Mouse (Mus musculus) thymus, postnatal 0 days (tissue): ENCODE measurements around the gene Olfr1463. TPM values are rescaled to one million over a fixed set of nuclear protein-coding genes. Genes with fewer than 3 reads are reported as not detected.

ENCODE experiments used
- DNase-seq: peaks from one replicate; pipeline ENCODE4 v3.0.0-alpha.2; 2015; ENCODE audit warnings: low spot score
- polyA plus RNA-seq: library from polyadenylated mRNA; unstranded; fragments of >200 nt; fragmentation: Nextera tagmentation; extraction: Ambion mirVana; gene quantifications from 2 replicates; pipeline ENCODE4 v1.2.1, GENCODE M21; 2015

Gene Olfr1463
- polyA plus RNA-seq = not detected in 2 replicates

- DNase-seq = no peak
Measured at GRCm38 (mm10) chr19:13231028-13231427, at the start of gene Olfr1463. Olfr1463 (plus strand) TSS chr19:13231328.

DNA sequence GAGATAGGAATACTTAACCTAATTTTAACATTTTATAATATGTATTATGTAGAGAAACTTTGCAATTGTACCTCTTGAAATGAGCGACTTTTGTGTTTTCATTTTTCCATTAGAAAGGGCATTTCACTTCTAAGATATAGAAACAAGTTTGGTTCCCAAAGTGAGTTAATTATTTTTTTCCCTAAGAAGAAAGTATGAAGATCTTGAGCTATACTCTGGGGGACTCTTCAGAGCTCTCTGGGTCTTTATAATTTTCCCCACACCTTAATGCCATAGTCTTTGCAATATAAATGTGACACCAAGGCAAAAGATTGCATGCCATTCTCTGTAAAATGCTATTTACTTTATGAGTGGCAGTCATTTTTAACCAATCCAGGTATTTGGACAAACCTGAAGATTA lies 45.7 kb upstream of the Olfr1463 start, which contains the start of gene Olfr1462:
Olfr1462 (plus strand) TSS at position 301 of the 400 bp plus-strand sequence.
- no peak for DNase-seq

DNA sequence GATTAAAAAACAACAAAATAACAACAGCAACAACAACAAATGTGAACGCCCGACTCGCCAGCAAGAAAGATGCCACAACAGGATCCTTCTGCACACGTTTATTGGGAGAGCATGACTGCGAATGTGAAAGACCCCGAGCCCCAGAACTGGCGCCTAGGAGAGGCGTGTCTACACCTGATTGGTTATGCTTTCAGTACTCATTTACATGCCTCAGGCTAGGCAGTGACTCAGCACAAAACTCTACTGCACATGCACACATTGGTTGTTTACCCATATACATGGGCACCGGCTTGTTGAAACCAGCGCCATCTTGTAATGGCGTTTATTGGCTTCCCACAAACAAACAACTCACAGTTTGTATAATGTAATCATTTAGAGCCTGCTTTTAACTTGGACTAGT lies 9.5 kb upstream of the Olfr1463 start:
- no peak for DNase-seq

Other genes starting within 250 kb of the Olfr1463 start
- gene Olfr1451, start 236.3 kb upstream of the Olfr1463 start, polyA plus RNA-seq = not detected in 2 replicates
- not detected in 2 replicates for gene Olfr1453, start 203.0 kb upstream of the Olfr1463 start, polyA plus RNA-seq
- gene Olfr1454, start 170.7 kb upstream of the Olfr1463 start, polyA plus RNA-seq = not detected in 2 replicates
- not detected in 2 replicates for gene Olfr1457, start 133.4 kb upstream of the Olfr1463 start, polyA plus RNA-seq
- not detected in 2 replicates for gene Olfr1458, start 124.6 kb upstream of the Olfr1463 start, polyA plus RNA-seq
- gene Olfr1459, start 81.8 kb upstream of the Olfr1463 start, polyA plus RNA-seq = not detected in 2 replicates
- gene Olfr1461, start 68.3 kb upstream of the Olfr1463 start, polyA plus RNA-seq = not detected in 2 replicates
- not detected in 2 replicates for gene Olfr1462, start 45.6 kb upstream of the Olfr1463 start, polyA plus RNA-seq
- not detected in 2 replicates for gene Olfr1465, start 84.2 kb downstream of the Olfr1463 start, polyA plus RNA-seq
- not detected in 2 replicates for gene Olfr1466, start 107.5 kb downstream of the Olfr1463 start, polyA plus RNA-seq
- not detected in 2 replicates for gene Olfr1467, start 130.9 kb downstream of the Olfr1463 start, polyA plus RNA-seq
- gene Olfr1469, start 176.5 kb downstream of the Olfr1463 start, polyA plus RNA-seq = not detected in 2 replicates
- gene Olfr1471, start 212.1 kb downstream of the Olfr1463 start, polyA plus RNA-seq = not detected in 2 replicates
- not detected in 2 replicates for gene Olfr1472, start 224.8 kb downstream of the Olfr1463 start, polyA plus RNA-seq
- not detected in 2 replicates for gene Olfr1474, start 238.2 kb downstream of the Olfr1463 start, polyA plus RNA-seq
- gene Olfr1475, start 248.9 kb downstream of the Olfr1463 start, polyA plus RNA-seq = not detected in 2 replicates